8 mouse cellular contexts compared by ENCODE assay signal in the genomic region with DNA sequence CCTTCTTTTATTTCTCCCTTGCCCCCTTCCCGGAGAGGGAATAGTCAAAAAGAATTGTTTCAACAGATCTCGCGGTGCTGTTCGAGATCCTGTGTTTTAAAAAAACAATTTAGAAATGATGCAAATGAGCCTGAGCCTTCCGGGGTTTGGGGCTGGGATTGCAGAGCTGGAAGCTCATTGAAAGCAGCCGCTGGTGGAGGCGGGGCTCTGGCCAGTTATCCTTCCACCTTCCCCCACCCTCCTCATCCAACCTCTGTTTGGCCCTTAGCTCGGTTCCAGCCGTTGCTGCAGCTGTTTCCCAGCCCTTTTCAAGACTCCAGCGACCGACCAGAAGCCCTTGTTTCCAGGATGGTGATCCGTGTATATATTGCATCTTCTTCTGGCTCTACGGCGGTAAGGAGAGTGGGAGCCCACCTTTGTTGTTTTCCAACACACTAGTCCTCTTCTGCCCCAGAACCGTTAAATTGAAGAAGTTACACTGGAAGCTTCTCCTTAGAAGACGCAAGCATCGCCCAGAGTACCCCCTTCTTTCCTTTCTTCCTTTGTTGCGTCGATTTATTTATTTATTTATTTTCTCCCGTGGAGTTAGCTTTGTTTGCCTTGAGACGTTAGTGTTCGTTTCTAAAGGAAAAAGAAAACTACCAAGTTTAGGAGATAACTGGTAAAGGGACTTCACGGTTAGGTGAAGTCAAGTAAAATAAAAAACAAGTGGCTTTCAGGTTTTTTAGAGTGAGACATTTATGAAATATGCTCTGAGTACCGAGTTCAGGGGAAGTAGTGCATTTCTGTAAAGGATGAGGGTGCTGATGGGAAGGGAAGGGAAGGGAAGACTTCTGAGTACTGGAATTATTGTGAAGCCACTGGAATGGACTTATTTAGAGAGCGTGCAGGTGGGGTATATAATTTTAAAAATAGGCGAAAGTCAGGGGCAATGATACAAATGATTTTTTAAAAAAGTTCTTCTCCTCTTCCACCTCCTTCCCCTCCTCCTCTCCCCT. TPM values are rescaled to one million over a fixed set of nuclear protein-coding genes. Genes with fewer than 3 reads are reported as not detected.
DNase-seq lines count a peak whose midpoint lies in the region; ATAC-seq and TF ChIP-seq lines count a peak whose summit lies in the region.

A gene (plus strand): TSS at position 121 of the 998 bp plus-strand sequence.

- intact Hi-C loops in heart, adult 2 months (cut with DNase I) = loop anchor here (5.0 kb wide), 2 partner anchors 42 to 97 kb away; no protein-coding TSS in a partner anchor

- TF ChIP-seq CTCF in heart, adult 2 months (IDR thresholded peaks at IDR 0.05) = no peak
- no peak for TF ChIP-seq CTCF in midbrain, postnatal 0 days (IDR thresholded peaks at IDR 0.05)

- H3K4me1 ChIP-seq in embryonic facial prominence, embryonic 14.5 days (ENCODE audit: control insufficient read depth, insufficient read depth, low read length) = no peaks in the 10 kb centered on the region
- H3K4me1 ChIP-seq in heart, adult 2 months (ENCODE audit: control insufficient read depth, insufficient read depth, low read length) = peaks cover 3% of the 10 kb centered on the region
- no peaks in the 10 kb centered on the region for H3K4me1 ChIP-seq in limb, embryonic 15.5 days
- no peaks in the 10 kb centered on the region for H3K4me1 ChIP-seq in midbrain, postnatal 0 days (ENCODE audit: insufficient read depth, low read length)

- no peaks in the 10 kb centered on the region for H3K9me3 ChIP-seq in embryonic facial prominence, embryonic 14.5 days (ENCODE audit: control insufficient read depth, low read length)
- H3K9me3 ChIP-seq in limb, embryonic 15.5 days = no peaks in the 10 kb centered on the region
- no peaks in the 10 kb centered on the region for H3K9me3 ChIP-seq in midbrain, postnatal 0 days (ENCODE audit: low read length)

- WGBS in embryonic facial prominence, embryonic 14.5 days = 18% methylated on average over 26 of the region's 26 CpGs
- WGBS in heart, adult 2 months = 11% methylated on average over 26 of the region's 26 CpGs
- 18% methylated on average over 26 of the region's 26 CpGs for WGBS in limb, embryonic 15.5 days
- WGBS in midbrain, postnatal 0 days = 12% methylated on average over 26 of the region's 26 CpGs

- peak; percentile 85 for DNase-seq in A20 (ENCODE audit: low read depth, low spot score)
- peak; percentile 43 for DNase-seq in adrenal gland, postnatal 4 days (ENCODE audit: low spot score in 2 of 2)
- peak; percentile 95 for DNase-seq in embryonic facial prominence, embryonic 14.5 days (ENCODE audit: low spot score)
- DNase-seq in heart, adult 2 months = peak; percentile 77 to 85
- peak; percentile 72 to 79 for DNase-seq in kidney, adult 8-10 months
- peak; percentile 83 for DNase-seq in midbrain, postnatal 0 days (ENCODE audit: low spot score)
- DNase-seq in spleen, postnatal 36 days (ENCODE audit: low spot score in 2 of 2) = peak; percentile 65 to 69

- peak; percentile 98 for ATAC-seq in embryonic facial prominence, embryonic 14.5 days (ENCODE audit: low read depth)
- ATAC-seq in limb, embryonic 15.5 days (ENCODE audit: insufficient number of reproducible peaks, low FRiP score, low TSS enrichment, low read depth) = peak; percentile 80; the same call in 1 of the 2 replicates
- ATAC-seq in midbrain, postnatal 0 days (ENCODE audit: low FRiP score) = peak; percentile 94

- peak; percentile 85 for TF ChIP-seq POLR2A in heart, adult 2 months (IDR thresholded peaks at IDR 0.05; ENCODE audit: insufficient read depth, low read depth, low read length)

- TF ChIP-seq EP300 in heart, adult 2 months (IDR thresholded peaks at IDR 0.05; ENCODE audit: insufficient read depth, low read depth, low read length) = no peak

- peak within 1 kb of the TSS; percentile 66 for H3K9ac ChIP-seq in embryonic facial prominence, embryonic 14.5 days (ENCODE audit: low read depth, low read length)
- H3K9ac ChIP-seq in heart, adult 2 months (ENCODE audit: low read depth, low read length) = peak within 1 kb of the TSS; percentile 61
- H3K9ac ChIP-seq in limb, embryonic 15.5 days = peak within 1 kb of the TSS; percentile 37; the same call in 1 of the 2 replicates
- peak within 1 kb of the TSS; percentile 51; the same call in 1 of the 2 replicates for H3K9ac ChIP-seq in midbrain, postnatal 0 days (replicated peaks; ENCODE audit: low read length, poor library complexity, severe bottlenecking)

- peak within 1 kb of the TSS; percentile 57 for H3K4me2 ChIP-seq in embryonic facial prominence, embryonic 14.5 days (ENCODE audit: low read depth, low read length)
- peak within 1 kb of the TSS; percentile 38 for H3K4me2 ChIP-seq in limb, embryonic 15.5 days
- H3K4me2 ChIP-seq in midbrain, postnatal 0 days (ENCODE audit: low read depth, low read length, poor library complexity, severe bottlenecking) = peak within 1 kb of the TSS; percentile 41

- H3K4me3 ChIP-seq in embryonic facial prominence, embryonic 14.5 days (ENCODE audit: low read depth, low read length) = peak within 1 kb of the TSS; percentile 52
- peak within 1 kb of the TSS; percentile 60 for H3K4me3 ChIP-seq in heart, adult 2 months
- peak within 1 kb of the TSS; percentile 51 for H3K4me3 ChIP-seq in limb, embryonic 15.5 days
- peak within 1 kb of the TSS; percentile 49 for H3K4me3 ChIP-seq in midbrain, postnatal 0 days (ENCODE audit: low read depth, low read length)

- no peaks in the 10 kb centered on the region for H3K79me2 ChIP-seq in heart, adult 2 months (replicated peaks; ENCODE audit: control insufficient read depth, insufficient read depth, low read length)

- H3K27ac ChIP-seq in embryonic facial prominence, embryonic 14.5 days (replicated peaks; ENCODE audit: low read depth, low read length) = peak within 1 kb of the TSS; percentile 90
- peak within 1 kb of the TSS; percentile 86 for H3K27ac ChIP-seq in heart, adult 2 months
- peak within 1 kb of the TSS; percentile 89 for H3K27ac ChIP-seq in limb, embryonic 15.5 days
- peak within 1 kb of the TSS; percentile 90 for H3K27ac ChIP-seq in midbrain, postnatal 0 days (ENCODE audit: low read depth, low read length)

- no peaks in the 10 kb centered on the region for H3K27me3 ChIP-seq in embryonic facial prominence, embryonic 14.5 days (replicated peaks; ENCODE audit: control insufficient read depth, insufficient read depth, low read length)
- H3K27me3 ChIP-seq in heart, adult 2 months (ENCODE audit: control insufficient read depth, insufficient read depth, low read length) = no peaks in the 10 kb centered on the region
- no peaks in the 10 kb centered on the region for H3K27me3 ChIP-seq in limb, embryonic 15.5 days
- no peaks in the 10 kb centered on the region for H3K27me3 ChIP-seq in midbrain, postnatal 0 days (ENCODE audit: insufficient read depth, low read length)

- H3K36me3 ChIP-seq in embryonic facial prominence, embryonic 14.5 days (ENCODE audit: control insufficient read depth, insufficient read depth, low read length) = no peaks in the 10 kb centered on the region
- no peaks in the 10 kb centered on the region for H3K36me3 ChIP-seq in heart, adult 2 months (ENCODE audit: control insufficient read depth, insufficient read depth, low read length)
- no peaks in the 10 kb centered on the region for H3K36me3 ChIP-seq in limb, embryonic 15.5 days
- H3K36me3 ChIP-seq in midbrain, postnatal 0 days (ENCODE audit: insufficient read depth, low read length) = no peaks in the 10 kb centered on the region

RNA-seq across cellular contexts. Expression of the gene that starts here (rescaled TPM):
- total RNA-seq in adrenal gland, postnatal 4 days (2021) = 100 to 1,000 TPM; 100 to 108 TPM
- 88.5 and 102 TPM in 2 replicates for polyA plus RNA-seq in embryonic facial prominence, embryonic 14.5 days (2014; fragmentation: Nextera tagmentation; extraction: Ambion mirVana)
- 10 to 100 TPM; 33.0 to 36.1 TPM for total RNA-seq in heart, adult 2 months (2021)
- polyA plus RNA-seq in heart, adult 2 months (2012; rRNA removed) = 10.0 and 20.1 TPM in 2 replicates
- polyA plus RNA-seq in limb, embryonic 15.5 days (2015; fragmentation: Nextera tagmentation; extraction: Ambion mirVana) = 114 and 119 TPM in 2 replicates
- total RNA-seq in midbrain, postnatal 0 days (2014; rRNA removed) = 116 and 142 TPM in 2 replicates
- 125 and 157 TPM in 2 replicates for polyA plus RNA-seq in midbrain, postnatal 0 days (2015; fragmentation: Nextera tagmentation; extraction: Ambion mirVana)

Comparison
In these comparisons a context has a peak if more than half of its experiments do, and no peak if none do; other contexts are left out.
1. Peak in every context shown above with its lines: DNase-seq, ATAC-seq, H3K4me3 ChIP-seq and H3K27ac ChIP-seq.
2. DNase-seq: peak in every context shown above with its lines; median percentile 95 in embryonic facial prominence, embryonic 14.5 days; 85 in A20; 83 in midbrain, postnatal 0 days; 81 in heart, adult 2 months; 76 in kidney, adult 8-10 months; 67 in spleen, postnatal 36 days; 43 in adrenal gland, postnatal 4 days.